Mouse (Mus musculus) kidney, adult 18-20 months (tissue): ENCODE measurements around the gene Uqcrc1.

Experiments
- DNase-seq: peaks from one replicate; pipeline ENCODE4 v3.0.0; 2021

The Uqcrc1 gene

GRCm38 (mm10) chr9:108987704-108988350 lies 51.4 kb downstream of the Uqcrc1 start:
- no peak for DNase-seq

DNA sequence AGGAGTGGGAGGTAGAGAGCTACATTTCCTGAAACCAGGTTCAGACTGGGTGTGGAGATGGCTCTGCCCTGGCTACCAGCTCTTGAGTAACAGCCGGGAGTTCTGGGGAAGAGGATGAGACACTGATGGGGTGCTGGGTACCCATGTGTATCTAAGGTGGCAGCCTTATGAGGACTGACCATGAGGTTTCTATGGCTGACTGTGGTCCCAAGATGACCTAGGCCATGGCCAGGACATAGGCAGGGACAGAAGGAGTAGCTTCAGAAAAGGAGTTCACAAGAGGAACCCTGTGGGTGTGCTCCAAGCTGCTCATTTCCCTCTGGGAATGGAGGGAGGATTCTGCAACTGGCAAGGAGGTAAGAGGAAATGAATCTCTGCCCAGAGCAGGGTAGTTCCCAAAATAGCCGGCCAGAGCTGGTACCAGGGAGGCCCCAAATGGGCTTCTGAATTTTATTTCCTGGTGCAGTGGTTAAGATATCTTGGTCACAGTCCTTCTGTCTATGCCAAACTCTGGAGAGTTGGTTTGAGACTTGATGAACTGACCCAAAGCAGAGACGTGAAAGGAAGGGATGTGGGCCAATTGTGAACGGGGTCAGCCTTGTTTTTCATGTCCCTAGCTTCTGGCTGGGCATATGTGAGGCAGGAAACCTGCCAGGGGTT lies 53.5 kb downstream of the Uqcrc1 start:
- no peak for DNase-seq

DNA sequence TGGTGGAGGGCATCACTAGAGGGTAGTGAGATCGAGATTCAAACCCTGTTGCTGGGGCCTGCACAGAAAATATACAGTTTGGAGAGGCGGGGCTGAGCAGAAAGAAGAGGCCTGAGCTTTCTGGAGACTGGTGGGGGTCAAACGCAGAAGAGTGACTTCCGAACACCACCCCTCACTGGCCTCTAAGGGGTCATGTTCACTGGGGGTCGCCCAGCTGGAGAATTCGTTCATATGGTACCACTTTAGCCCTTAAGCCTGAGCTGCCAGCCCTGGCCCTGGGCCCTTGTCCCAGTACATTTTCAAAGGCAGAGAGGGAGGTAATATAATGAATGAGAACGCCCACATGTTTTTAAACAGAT lies 54.0 kb downstream of the Uqcrc1 start:
- no peak for DNase-seq

GRCm38 (mm10) chr9:108991428-108992084 lies 55.1 kb downstream of the Uqcrc1 start, which contains the start of gene Pfkfb4:
Gene Pfkfb4 (plus strand): TSS chr9:108991778.
- DNase-seq: peak; percentile 96

GRCm38 (mm10) chr9:108992085-108992469 lies 55.6 kb downstream of the Uqcrc1 start:
- no peak for DNase-seq

DNA sequence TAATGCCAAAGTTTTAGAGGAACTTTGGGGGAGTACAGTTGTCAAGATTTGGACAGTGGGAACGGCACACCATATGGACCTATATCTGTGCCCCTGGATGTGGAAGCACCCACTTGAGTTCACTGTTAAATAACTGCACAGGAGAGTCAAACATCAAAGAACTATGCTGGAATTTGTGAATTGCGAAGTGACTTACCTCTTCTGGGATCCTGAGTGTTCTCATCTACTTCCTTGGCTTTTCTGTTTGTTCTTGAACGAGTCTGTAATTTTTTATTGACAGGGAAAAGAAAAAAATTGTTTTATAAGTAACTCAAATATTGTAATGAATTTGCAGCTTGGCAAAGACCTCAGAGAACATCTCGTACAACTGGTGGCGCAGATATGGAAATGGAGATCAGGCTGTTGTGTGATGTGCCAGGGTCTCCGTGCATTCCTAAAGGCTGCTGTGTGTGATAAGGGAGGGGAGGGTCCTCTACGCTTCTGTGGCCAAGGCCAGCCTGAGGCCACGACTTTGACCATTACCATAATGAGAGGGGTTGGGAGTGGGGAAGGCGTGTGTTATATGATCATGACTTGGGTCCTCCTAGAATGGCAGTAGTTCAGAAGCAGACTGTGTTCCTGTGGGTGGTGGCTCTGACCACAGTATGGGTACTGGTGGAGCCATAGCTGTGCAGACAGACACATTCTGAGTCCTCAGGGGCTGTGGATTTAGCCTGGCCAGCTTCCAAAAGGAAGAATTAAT lies 56.4 kb downstream of the Uqcrc1 start:
- no peak for DNase-seq

DNA sequence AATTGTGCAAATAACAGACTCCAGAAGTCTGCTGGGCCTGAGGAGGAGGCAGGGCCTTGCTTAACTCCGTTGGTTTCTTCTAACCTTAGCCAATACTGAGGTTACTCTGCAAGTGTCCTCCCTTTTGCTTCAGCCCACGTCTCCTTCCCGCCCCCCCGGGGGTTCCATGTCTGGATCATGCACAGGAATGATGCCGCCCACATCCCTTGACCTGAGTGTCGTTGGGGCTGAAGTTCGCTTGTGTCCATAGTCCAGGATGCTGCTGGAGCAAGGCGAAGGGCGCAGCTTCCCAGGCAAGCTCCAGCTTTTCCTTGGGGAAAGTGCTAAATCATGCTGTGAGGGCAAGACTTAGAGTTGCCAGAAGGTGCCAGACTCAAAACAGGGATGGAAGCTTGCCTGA lies 60.0 kb downstream of the Uqcrc1 start:
- peak; percentile 62 for DNase-seq

- DNase-seq: no peak
Measured at GRCm38 (mm10) chr9:108998287-108999166, 62.1 kb downstream of the Uqcrc1 start.

GRCm38 (mm10) chr9:108999167-108999526 lies 62.7 kb downstream of the Uqcrc1 start:
- no peak for DNase-seq
